Mouse (Mus musculus): ENCODE measurements around the gene S100a4.

DNA sequence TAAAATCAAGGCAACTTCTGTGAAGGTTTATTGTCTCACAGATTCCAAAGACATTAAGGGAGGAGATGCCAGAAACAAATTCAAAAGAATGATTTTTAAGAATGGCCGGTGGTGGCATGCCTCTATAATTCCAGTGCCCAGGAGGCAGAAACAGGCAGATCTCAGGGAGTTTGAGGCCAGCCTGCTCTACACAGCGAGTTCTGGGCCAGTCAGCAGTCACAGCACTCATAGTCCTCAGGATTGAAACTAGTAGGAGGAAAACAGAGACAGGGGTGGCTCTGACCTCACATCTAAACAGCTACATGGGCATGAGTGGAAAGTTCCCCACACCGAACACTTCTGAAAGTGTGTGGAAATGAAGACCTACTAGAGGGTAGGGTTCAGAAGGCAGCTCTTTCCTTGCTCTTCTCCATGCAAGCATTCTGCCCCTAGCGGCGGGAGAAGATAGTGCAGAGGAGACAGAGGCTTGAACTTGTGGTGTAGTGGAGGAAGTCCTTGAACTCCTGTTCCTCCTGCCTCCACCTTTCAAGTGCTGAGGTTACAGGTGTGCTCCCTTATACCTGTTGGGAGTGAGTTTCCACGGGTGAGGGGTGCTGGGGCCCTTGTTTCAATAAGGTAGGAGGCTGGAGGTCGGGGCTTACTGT lies 36.1 kb downstream of the S100a4 start:
- TF ChIP-seq TAL1 (IDR thresholded peaks at IDR 0.05; ENCODE audit: low read length): no peak
- TF ChIP-seq GATA1 (IDR thresholded peaks at IDR 0.05; ENCODE audit: low read length): no peak
